Mouse (Mus musculus) olfactory bulb, adult 2 months (tissue): ENCODE measurements around the gene Morn1.

Experiments used
- CTCF ChIP-seq: fragments of 200-500 bp; IDR thresholded peaks from 2 replicates; pipeline ENCODE4 v1.5.1; 2012; ENCODE audit warnings: low read depth, mild to moderate bottlenecking, low read length, moderate library complexity; ENCODE audit not compliant: insufficient read depth
- POLR2A ChIP-seq: fragments of 200-500 bp; IDR thresholded peaks from 2 replicates; pipeline ENCODE4 v1.6.1; 2012; ENCODE audit warnings: mild to moderate bottlenecking, low read depth, low read length, moderate library complexity; ENCODE audit not compliant: insufficient read depth

DNA sequence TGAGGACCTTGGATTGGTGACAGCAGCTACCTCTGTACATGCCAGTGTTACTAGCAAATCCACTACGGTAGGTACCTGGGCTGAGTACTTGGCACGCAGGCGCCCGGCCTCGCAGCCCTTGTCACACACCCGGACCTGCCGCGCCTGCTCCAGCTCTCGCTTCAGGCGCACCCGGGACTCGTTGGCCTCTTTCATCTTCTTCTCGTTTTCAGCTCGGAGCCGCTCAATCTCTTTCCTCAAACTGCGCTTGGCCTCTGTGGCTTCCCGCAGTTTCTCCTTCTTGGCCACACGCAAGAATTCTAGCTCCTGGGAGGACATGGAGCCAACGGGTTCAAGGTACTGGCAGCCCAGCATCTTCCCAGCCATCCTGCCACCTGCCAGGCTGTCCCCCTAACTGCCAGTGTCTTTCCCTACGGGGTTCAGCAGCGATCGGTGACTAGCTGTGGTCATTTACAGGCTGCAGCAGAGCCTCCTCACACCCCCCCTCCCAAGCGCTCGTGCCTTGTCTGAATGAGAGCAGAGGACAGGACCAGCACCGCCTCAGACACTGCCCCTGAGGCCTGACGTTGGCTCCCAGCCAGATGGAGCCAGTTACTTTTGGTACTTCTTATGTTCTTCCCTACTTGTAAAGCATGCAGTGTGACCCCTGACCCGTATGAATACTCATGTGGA lies 71.6 kb downstream of the Morn1 start:
- no peak for TF ChIP-seq CTCF
- no peak for TF ChIP-seq POLR2A
